Mouse (Mus musculus): ENCODE measurements around the gene Atg14. TPM values are rescaled to one million over a fixed set of nuclear protein-coding genes. Genes with fewer than 3 reads are reported as not detected.
"Not testable (repeated sequence)": the region's sequence is repeated elsewhere in the genome, so short reads cannot be mapped to it uniquely, and the experiment has no call there.

Atg14 gene
- polyA plus RNA-seq, 1 experiment from 2014 or later: 19.7 TPM

GRCm38 (mm10) chr14:47534176-47534525 is 36.3 kb downstream of the Atg14 start:
- H3K27ac ChIP-seq (ENCODE audit: low read length): no peak overlapping the region
- no peak overlapping the region for H3K4me3 ChIP-seq (ENCODE audit: low read depth, low read length)
- no peak overlapping the region for H3K9ac ChIP-seq (ENCODE audit: low read depth, low read length)
- no peaks in the 10 kb centered on the region for H3K27me3 ChIP-seq (ENCODE audit: control insufficient read depth, insufficient read depth, low read depth, low read length)
- H3K36me3 ChIP-seq (ENCODE audit: control insufficient read depth, insufficient read depth, low read length): peaks cover 4% of the 10 kb centered on the region; the same call in 1 of the 2 replicates
- WGBS: 87% methylated on average over 5 of the region's 5 CpGs
- no peaks in the 10 kb centered on the region for H3K4me1 ChIP-seq (ENCODE audit: control insufficient read depth, insufficient read depth, low read length)
- ATAC-seq: peak; percentile 34; the same call in 1 of the 2 replicates
- no peaks in the 10 kb centered on the region for H3K9me3 ChIP-seq (replicated peaks; ENCODE audit: control insufficient read depth, low read length, poor library complexity, severe bottlenecking)
- H3K4me2 ChIP-seq (ENCODE audit: low read length): no peak overlapping the region

GRCm38 (mm10) chr14:47533365-47534175 is 36.9 kb downstream of the Atg14 start:
- Histone ChIP-seq H3K4me1 (ENCODE audit: control insufficient read depth, insufficient read depth, low read length) (no peaks in the 10 kb centered on the region), H3K27me3 (ENCODE audit: control insufficient read depth, insufficient read depth, low read depth, low read length) (no peaks in the 10 kb centered on the region), H3K9me3 (replicated peaks; ENCODE audit: control insufficient read depth, low read length, poor library complexity, severe bottlenecking) (no peaks in the 10 kb centered on the region), H3K4me3 (ENCODE audit: low read depth, low read length) (no peak overlapping the region), H3K4me2 (ENCODE audit: low read length) (no peak overlapping the region), H3K27ac (ENCODE audit: low read length) (no peak overlapping the region), H3K9ac (ENCODE audit: low read depth, low read length) (no peak overlapping the region), H3K36me3 (ENCODE audit: control insufficient read depth, insufficient read depth, low read length) (peaks cover 4% of the 10 kb centered on the region; the same call in 1 of the 2 replicates)
- ATAC-seq: peak; percentile 56
- 50% methylated on average over 11 of the region's 11 CpGs for WGBS

GRCm38 (mm10) chr14:47532496-47532895 is 38.0 kb downstream of the Atg14 start:
- 84% methylated on average over 1 of the region's 1 CpGs for WGBS
- Histone ChIP-seq H3K36me3 (ENCODE audit: control insufficient read depth, insufficient read depth, low read length) (peaks cover 4% of the 10 kb centered on the region; the same call in 1 of the 2 replicates), H3K9me3 (replicated peaks; ENCODE audit: control insufficient read depth, low read length, poor library complexity, severe bottlenecking) (no peaks in the 10 kb centered on the region), H3K4me1 (ENCODE audit: control insufficient read depth, insufficient read depth, low read length) (no peaks in the 10 kb centered on the region), H3K4me3 (ENCODE audit: low read depth, low read length) (no peak overlapping the region), H3K27ac (ENCODE audit: low read length) (no peak overlapping the region), H3K4me2 (ENCODE audit: low read length) (no peak overlapping the region), H3K9ac (ENCODE audit: low read depth, low read length) (no peak overlapping the region), H3K27me3 (ENCODE audit: control insufficient read depth, insufficient read depth, low read depth, low read length) (no peaks in the 10 kb centered on the region)
- ATAC-seq: no peak

- H3K27me3 ChIP-seq (ENCODE audit: control insufficient read depth, insufficient read depth, low read depth, low read length); H3K36me3 ChIP-seq (ENCODE audit: control insufficient read depth, insufficient read depth, low read length); H3K4me1 ChIP-seq (ENCODE audit: control insufficient read depth, insufficient read depth, low read length); H3K9ac ChIP-seq (ENCODE audit: low read depth, low read length); ATAC-seq; H3K4me3 ChIP-seq (ENCODE audit: low read depth, low read length); H3K4me2 ChIP-seq (ENCODE audit: low read length); H3K27ac ChIP-seq (ENCODE audit: low read length); H3K9me3 ChIP-seq (replicated peaks; ENCODE audit: control insufficient read depth, low read length, poor library complexity, severe bottlenecking): not testable (repeated sequence)
- WGBS: 92% methylated on average over 11 of the region's 12 CpGs
Observed at GRCm38 (mm10) chr14:47529592-47529991, 40.9 kb downstream of the Atg14 start.

GRCm38 (mm10) chr14:47529019-47529418 is 41.4 kb downstream of the Atg14 start:
- Histone ChIP-seq H3K27ac (ENCODE audit: low read length) (no peak overlapping the region), H3K36me3 (ENCODE audit: control insufficient read depth, insufficient read depth, low read length) (peaks cover 4% of the 10 kb centered on the region; the same call in 1 of the 2 replicates), H3K4me3 (ENCODE audit: low read depth, low read length) (no peak overlapping the region), H3K4me2 (ENCODE audit: low read length) (no peak overlapping the region), H3K4me1 (ENCODE audit: control insufficient read depth, insufficient read depth, low read length) (no peaks in the 10 kb centered on the region), H3K9me3 (replicated peaks; ENCODE audit: control insufficient read depth, low read length, poor library complexity, severe bottlenecking) (no peaks in the 10 kb centered on the region), H3K9ac (ENCODE audit: low read depth, low read length) (no peak overlapping the region), H3K27me3 (ENCODE audit: control insufficient read depth, insufficient read depth, low read depth, low read length) (no peaks in the 10 kb centered on the region)
- 43% methylated on average over 8 of the region's 8 CpGs for WGBS
- no peak for ATAC-seq

- H3K4me2 ChIP-seq (ENCODE audit: low read length): no peak overlapping the region
- no peaks in the 10 kb centered on the region for H3K9me3 ChIP-seq (replicated peaks; ENCODE audit: control insufficient read depth, low read length, poor library complexity, severe bottlenecking)
- H3K4me1 ChIP-seq (ENCODE audit: control insufficient read depth, insufficient read depth, low read length): no peaks in the 10 kb centered on the region
- H3K36me3 ChIP-seq (ENCODE audit: control insufficient read depth, insufficient read depth, low read length): peaks cover 4% of the 10 kb centered on the region; the same call in 1 of the 2 replicates
- ATAC-seq: no peak
- no peak overlapping the region for H3K27ac ChIP-seq (ENCODE audit: low read length)
- H3K4me3 ChIP-seq (ENCODE audit: low read depth, low read length): no peak overlapping the region
- WGBS: 84% methylated on average over 3 of the region's 3 CpGs
- no peak overlapping the region for H3K9ac ChIP-seq (ENCODE audit: low read depth, low read length)
- H3K27me3 ChIP-seq (ENCODE audit: control insufficient read depth, insufficient read depth, low read depth, low read length): no peaks in the 10 kb centered on the region
Observed at GRCm38 (mm10) chr14:47528293-47528692, 42.2 kb downstream of the Atg14 start.

- Histone ChIP-seq H3K36me3 (ENCODE audit: control insufficient read depth, insufficient read depth, low read length) (peaks cover 4% of the 10 kb centered on the region; the same call in 1 of the 2 replicates), H3K9ac (ENCODE audit: low read depth, low read length) (no peak overlapping the region), H3K27ac (ENCODE audit: low read length) (no peak overlapping the region), H3K4me1 (ENCODE audit: control insufficient read depth, insufficient read depth, low read length) (no peaks in the 10 kb centered on the region), H3K9me3 (replicated peaks; ENCODE audit: control insufficient read depth, low read length, poor library complexity, severe bottlenecking) (no peaks in the 10 kb centered on the region), H3K4me3 (ENCODE audit: low read depth, low read length) (no peak overlapping the region), H3K27me3 (ENCODE audit: control insufficient read depth, insufficient read depth, low read depth, low read length) (no peaks in the 10 kb centered on the region), H3K4me2 (ENCODE audit: low read length) (no peak overlapping the region)
- 90% methylated on average over 2 of the region's 2 CpGs for WGBS
- ATAC-seq: no peak
Observed at GRCm38 (mm10) chr14:47527833-47528232, 42.6 kb downstream of the Atg14 start.

- Histone ChIP-seq H3K4me1 (ENCODE audit: control insufficient read depth, insufficient read depth, low read length) (no peaks in the 10 kb centered on the region), H3K9ac (ENCODE audit: low read depth, low read length) (no peak overlapping the region), H3K4me2 (ENCODE audit: low read length) (no peak overlapping the region), H3K36me3 (ENCODE audit: control insufficient read depth, insufficient read depth, low read length) (no peaks in the 10 kb centered on the region), H3K27ac (ENCODE audit: low read length) (no peak overlapping the region), H3K9me3 (replicated peaks; ENCODE audit: control insufficient read depth, low read length, poor library complexity, severe bottlenecking) (no peaks in the 10 kb centered on the region), H3K4me3 (ENCODE audit: low read depth, low read length) (no peak overlapping the region), H3K27me3 (ENCODE audit: control insufficient read depth, insufficient read depth, low read depth, low read length) (no peaks in the 10 kb centered on the region)
- no peak for ATAC-seq
- 81% methylated on average over 5 of the region's 5 CpGs for WGBS
Observed at GRCm38 (mm10) chr14:47525861-47526260, 44.6 kb downstream of the Atg14 start.

- Histone ChIP-seq H3K36me3 (ENCODE audit: control insufficient read depth, insufficient read depth, low read length) (no peaks in the 10 kb centered on the region), H3K27me3 (ENCODE audit: control insufficient read depth, insufficient read depth, low read depth, low read length) (no peaks in the 10 kb centered on the region), H3K27ac (ENCODE audit: low read length) (no peak overlapping the region), H3K9me3 (replicated peaks; ENCODE audit: control insufficient read depth, low read length, poor library complexity, severe bottlenecking) (no peaks in the 10 kb centered on the region), H3K4me1 (ENCODE audit: control insufficient read depth, insufficient read depth, low read length) (no peaks in the 10 kb centered on the region), H3K4me2 (ENCODE audit: low read length) (no peak overlapping the region), H3K4me3 (ENCODE audit: low read depth, low read length) (no peak overlapping the region), H3K9ac (ENCODE audit: low read depth, low read length) (no peak overlapping the region)
- ATAC-seq: no peak
- 87% methylated on average over 8 of the region's 8 CpGs for WGBS
Observed at GRCm38 (mm10) chr14:47525374-47525773, 45.1 kb downstream of the Atg14 start.

Data from midbrain, embryonic 16.5 days (tissue).